Mouse (Mus musculus): ENCODE measurements at regions not wholly inside any gene's neighbourhood (a gene's known extent, or its start where the extent isn't known, plus 50 kb on each side); places are given as distances from the start of the nearest gene placed in this dataset.

- no peak for DNase-seq (ENCODE audit: low read depth, low spot score)
These were observed 71.5 kb upstream of the Rpl39l start for GRCm38 (mm10) chr16:10098511-10098910.

- DNase-seq (ENCODE audit: low read depth, low spot score), result peak; percentile 76
These were observed 81.3 kb upstream of the Rpl39l start for GRCm38 (mm10) chr16:10088461-10089353.

GRCm38 (mm10) chr16:10086341-10086740 lies 83.7 kb upstream of the Rpl39l start:
- no peak for DNase-seq (ENCODE audit: low read depth, low spot score)

- no peak for DNase-seq (ENCODE audit: low read depth, low spot score)
These were observed 84.6 kb upstream of the Rpl39l start for GRCm38 (mm10) chr16:10085429-10085828.

GRCm38 (mm10) chr16:10081751-10082150 lies 86.4 kb upstream of the Grin2a start:
- DNase-seq (ENCODE audit: low read depth, low spot score), result peak; percentile 22

- DNase-seq (ENCODE audit: low read depth, low spot score), result no peak
These were observed 84.8 kb upstream of the Grin2a start for GRCm38 (mm10) chr16:10080121-10080679.

- DNase-seq (ENCODE audit: low read depth, low spot score), result peak; percentile 77
These were observed 77.8 kb upstream of the Grin2a start for GRCm38 (mm10) chr16:10073158-10073557.

- no peak for DNase-seq (ENCODE audit: low read depth, low spot score)
These were observed 68.1 kb upstream of the Grin2a start for GRCm38 (mm10) chr16:10063491-10063890.

GRCm38 (mm10) chr16:10058094-10058493 lies 62.7 kb upstream of the Grin2a start:
- no peak for DNase-seq (ENCODE audit: low read depth, low spot score)

All from mesoderm, embryonic 11.5 days (tissue).